Mouse (Mus musculus) bone marrow macrophage, adult 2 months (primary cell): ENCODE results near the gene 1700074P13Rik. TPM values are rescaled to one million over a fixed set of nuclear protein-coding genes. Genes with fewer than 3 reads are reported as not detected.
A peak's percentile ranks its signal among the peaks of the same experiment; 100 is the strongest.
"Not testable (repeated sequence)": the region's sequence is repeated elsewhere in the genome, so short reads cannot be mapped to it uniquely, and the experiment has no call there.

Experiments used
- H3K27ac ChIP-seq: 2 replicates; pipeline ENCODE4 v1.5.1; 2012; ENCODE audit warnings: low read depth, low read length; ENCODE audit not compliant: insufficient read depth
- H3K4me1 ChIP-seq: 2 replicates; pipeline ENCODE4 v1.6.1; 2012; ENCODE audit warnings: low read length; ENCODE audit not compliant: control insufficient read depth, insufficient read depth
- H3K4me3 ChIP-seq: 2 replicates; pipeline ENCODE4 v1.5.1; 2012; ENCODE audit warnings: mild to moderate bottlenecking, low read length, moderate library complexity; ENCODE audit not compliant: insufficient read depth
- CTCF ChIP-seq: IDR thresholded peaks from 2 replicates; pipeline ENCODE4 v1.5.1; 2012; ENCODE audit warnings: low read depth, mild to moderate bottlenecking, low read length, moderate library complexity
- POLR2A ChIP-seq: IDR thresholded peaks from 2 replicates; pipeline ENCODE4 v1.6.1; 2012; ENCODE audit warnings: mild to moderate bottlenecking, low read depth, low read length, borderline replicate concordance
- polyA plus RNA-seq: library from polyadenylated mRNA; stranded (reverse); fragments of >200 nt; gene quantifications from 2 replicates; pipeline ENCODE4 v1.2.4, GENCODE M21; 2012; ENCODE audit not compliant: missing spikeins, insufficient read depth, insufficient read length

1700074P13Rik gene
- not detected in 2 replicates for polyA plus RNA-seq

DNA sequence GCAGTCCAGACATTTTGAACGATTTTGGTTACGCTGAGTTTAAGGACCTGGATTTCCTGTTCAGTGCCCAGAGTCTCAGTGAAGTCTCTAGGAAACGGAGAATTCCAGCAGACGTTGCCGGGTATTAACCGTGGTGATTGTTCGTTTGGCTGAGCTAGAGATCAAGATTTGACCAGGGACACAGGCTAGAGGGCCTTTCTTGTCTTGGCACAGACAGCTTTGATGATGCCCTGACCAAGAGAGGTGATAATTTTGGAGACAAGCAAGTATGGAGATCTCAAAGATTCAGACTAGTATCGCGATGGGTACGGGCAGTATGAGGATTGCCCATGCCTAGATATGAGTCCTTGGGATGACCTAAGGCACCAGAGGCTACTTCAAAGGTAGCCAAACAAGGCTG is at the start of gene 1700074P13Rik:
1700074P13Rik (minus strand) TSS at position 101 of the 400 bp plus-strand sequence.
- Histone ChIP-seq H3K4me3 (no peak within 1 kb of the TSS), H3K4me1 (no peaks in the 10 kb centered on the region), H3K27ac (no peak within 1 kb of the TSS)
- no peak for TF ChIP-seq POLR2A
- no peak for TF ChIP-seq CTCF

- not testable (repeated sequence) for H3K4me3 ChIP-seq, H3K4me1 ChIP-seq, H3K27ac ChIP-seq
Measured at GRCm38 (mm10) chr6:40964454-40964853, 24.1 kb upstream of the 1700074P13Rik start, which contains the start of gene 1810009J06Rik. Gene 1810009J06Rik, plus strand, starts transcription at chr6:40964754.

GRCm38 (mm10) chr6:40953716-40954115 is 13.4 kb upstream of the 1700074P13Rik start:
- Histone ChIP-seq H3K4me1 (no peaks in the 10 kb centered on the region), H3K27ac (no peak overlapping the region), H3K4me3 (no peak overlapping the region)
- no peak for TF ChIP-seq POLR2A
- TF ChIP-seq CTCF = no peak

DNA sequence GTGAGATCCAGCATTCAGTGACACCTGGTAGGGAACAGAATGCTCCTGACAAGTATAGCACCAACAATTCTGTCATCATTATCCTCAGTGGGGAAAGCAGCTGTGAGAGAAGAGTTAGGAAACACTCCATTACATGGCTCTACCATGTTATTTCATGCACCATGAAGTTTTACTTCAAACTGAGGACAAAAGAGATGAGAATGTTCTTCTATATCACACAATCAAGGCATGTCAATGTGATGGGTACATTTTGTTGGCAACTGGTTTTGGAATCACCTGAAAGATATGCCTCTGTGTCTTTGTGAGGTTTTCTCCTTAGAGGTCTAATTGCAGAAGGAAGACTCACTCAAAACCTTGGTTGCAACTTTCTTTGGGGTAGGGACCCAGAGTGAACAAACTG is 11.4 kb upstream of the 1700074P13Rik start, which contains the start of gene Gm4744:
Gm4744 (minus strand) TSS at position 101 of the 400 bp plus-strand sequence.
- Histone ChIP-seq H3K4me3 (no peak within 1 kb of the TSS), H3K4me1 (no peaks in the 10 kb centered on the region), H3K27ac (no peak within 1 kb of the TSS)
- no peak for TF ChIP-seq POLR2A
- TF ChIP-seq CTCF = no peak

- no peak overlapping the region for H3K4me3 ChIP-seq
- no peak for TF ChIP-seq POLR2A
- no peak for TF ChIP-seq CTCF
- no peaks in the 10 kb centered on the region for H3K4me1 ChIP-seq
- H3K27ac ChIP-seq = no peak overlapping the region
Measured at GRCm38 (mm10) chr6:40919954-40920353, 20.4 kb downstream of the 1700074P13Rik start.

DNA sequence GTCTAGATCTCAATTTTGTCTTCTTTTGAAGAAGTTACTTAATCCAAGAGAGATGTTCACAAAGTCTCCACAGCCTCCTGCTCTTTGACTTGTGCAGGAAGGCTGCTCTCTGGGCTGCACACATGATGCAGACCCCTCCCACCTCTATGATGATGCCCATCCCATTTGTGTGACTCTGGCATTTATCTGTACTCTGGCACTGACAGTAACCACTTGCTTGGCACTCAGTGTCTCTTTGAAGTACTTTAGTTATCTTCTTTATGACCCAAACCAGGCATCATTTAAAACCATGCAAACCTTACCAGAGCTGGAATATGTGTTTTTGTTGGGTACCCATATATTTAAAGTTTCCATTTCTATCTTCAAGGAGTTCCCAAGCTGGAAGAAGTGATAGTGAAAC is 40.1 kb downstream of the 1700074P13Rik start, which contains the start of gene Prss58:
Prss58 (minus strand) TSS at position 101 of the 400 bp plus-strand sequence.
- Histone ChIP-seq H3K4me1 (no peaks in the 10 kb centered on the region), H3K4me3 (no peak within 1 kb of the TSS), H3K27ac (no peak within 1 kb of the TSS)
- no peak for TF ChIP-seq CTCF
- TF ChIP-seq POLR2A = no peak

DNA sequence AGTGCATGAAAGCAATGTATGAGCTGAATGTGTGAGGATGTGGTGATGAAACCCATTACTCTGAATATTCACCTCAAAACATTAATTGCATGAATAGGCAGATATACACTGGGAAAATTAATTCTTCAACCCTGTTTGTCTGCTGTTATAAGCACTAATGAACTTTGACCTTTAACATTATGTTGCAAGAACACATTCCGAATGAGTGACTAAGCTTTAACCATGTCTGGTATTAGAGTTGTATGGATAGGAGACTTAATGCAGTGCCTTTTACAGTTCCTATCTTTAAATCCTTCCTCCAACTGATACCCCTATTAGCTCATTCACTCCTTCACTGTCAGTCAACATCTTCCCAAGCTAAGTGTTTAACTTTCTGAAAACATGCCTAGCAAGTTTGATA is 45.6 kb downstream of the 1700074P13Rik start:
- Histone ChIP-seq H3K27ac (no peak overlapping the region), H3K4me1 (peaks cover 20% of the 10 kb centered on the region), H3K4me3 (no peak overlapping the region)
- TF ChIP-seq POLR2A (no peak), CTCF (no peak)

- H3K27ac ChIP-seq = no peak overlapping the region
- peak; percentile 53; the same call in 1 of the 2 replicates for TF ChIP-seq CTCF
- no peak for TF ChIP-seq POLR2A
- H3K4me1 ChIP-seq = peaks cover 20% of the 10 kb centered on the region
- no peak overlapping the region for H3K4me3 ChIP-seq
Measured at GRCm38 (mm10) chr6:40893577-40893976, 46.8 kb downstream of the 1700074P13Rik start.

GRCm38 (mm10) chr6:40891754-40892153 is 48.6 kb downstream of the 1700074P13Rik start:
- no peak overlapping the region; the same call in 1 of the 2 replicates for H3K27ac ChIP-seq

GRCm38 (mm10) chr6:40890973-40891372 is 49.4 kb downstream of the 1700074P13Rik start:
- no peak overlapping the region for H3K4me3 ChIP-seq
- no peak overlapping the region for H3K27ac ChIP-seq
- no peak for TF ChIP-seq POLR2A
- TF ChIP-seq CTCF = no peak
- H3K4me1 ChIP-seq = peaks cover 20% of the 10 kb centered on the region

More at GRCm38 (mm10) chr6:40891754-40892153, 48.6 kb downstream of the 1700074P13Rik start:
- Histone ChIP-seq H3K4me1 (peaks cover 20% of the 10 kb centered on the region), H3K4me3 (no peak overlapping the region)
- TF ChIP-seq CTCF = no peak
- no peak for TF ChIP-seq POLR2A
